Mouse (Mus musculus) T-helper 2 cell (primary cell): Measurements from ENCODE around the gene Chst11.
"Not testable (repeated sequence)": the region's sequence is repeated elsewhere in the genome, so short reads cannot be mapped to it uniquely, and the experiment has no call there.

Experiments used
- in situ Hi-C: fragments of 300-600 bp; cut with MboI, MseI; formaldehyde crosslinking; loops from one replicate; pipeline ENCODE4 v1.15.1; 2025; ENCODE audit warnings: high pct_unique_total_duplicates

Gene Chst11

DNA sequence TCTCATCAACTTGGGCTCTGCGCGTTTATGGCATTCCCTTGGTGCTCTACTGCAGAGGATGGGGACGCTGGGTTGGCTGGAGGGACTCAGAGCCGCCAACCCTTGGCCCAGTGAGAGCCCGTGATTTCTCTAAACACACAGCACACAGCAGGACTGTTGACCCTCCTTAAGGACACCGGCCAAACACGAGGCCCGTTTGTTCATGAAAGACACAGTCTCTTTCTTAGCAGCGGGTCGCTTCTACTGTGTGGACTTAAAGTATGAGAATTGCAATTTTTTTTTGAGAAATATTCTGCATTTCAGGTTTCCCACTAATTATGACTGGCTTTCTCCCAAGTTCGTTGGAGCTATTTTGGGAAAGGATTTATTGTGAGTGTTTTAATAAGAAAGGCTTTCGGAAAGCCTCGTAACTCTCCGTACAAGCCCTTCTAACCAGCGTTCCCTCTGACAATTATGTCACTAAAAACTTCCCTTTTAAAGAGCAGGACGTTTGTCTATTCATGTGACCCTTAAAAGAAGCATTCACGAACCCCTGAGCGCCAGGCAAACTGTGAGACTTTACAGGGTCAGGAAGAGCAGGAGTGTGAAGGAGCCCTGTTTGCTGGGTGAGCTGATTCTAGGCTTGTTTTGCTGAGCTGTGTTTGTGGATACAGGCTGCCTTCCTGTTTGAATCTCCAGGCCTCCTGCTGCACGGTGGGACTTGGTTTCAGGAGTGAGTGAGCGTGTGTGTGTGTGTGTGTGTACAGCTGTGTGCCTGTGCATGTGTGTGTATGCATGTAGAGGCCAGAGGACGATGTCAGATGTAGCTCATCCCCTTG lies 122.8 kb downstream of the Chst11 start:
- in situ Hi-C loops: no loop called here

DNA sequence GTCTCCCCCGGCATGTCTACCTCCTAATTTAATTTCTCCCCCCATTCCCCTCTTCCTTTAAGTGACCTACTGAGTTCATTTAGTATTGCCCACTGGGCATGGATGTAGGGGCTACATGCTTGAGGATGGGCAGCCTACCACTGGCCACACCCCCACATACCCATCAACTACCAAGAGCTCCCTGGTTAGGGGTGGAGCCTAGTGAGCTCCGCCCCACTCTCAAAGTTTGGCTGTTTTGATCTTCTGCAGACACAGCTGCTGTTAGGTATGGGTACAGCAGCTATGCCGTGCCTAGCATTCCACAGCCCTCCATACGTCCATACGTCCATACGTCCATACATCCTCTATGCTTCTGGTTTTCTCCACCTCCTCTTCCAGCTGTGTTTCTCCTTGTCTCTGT lies 123.6 kb downstream of the Chst11 start:
- in situ Hi-C loops: no loop called here

- in situ Hi-C loops: no loop called here
Observed at GRCm38 (mm10) chr10:83111046-83111445, 125.7 kb downstream of the Chst11 start.

GRCm38 (mm10) chr10:83112345-83112744 lies 127.0 kb downstream of the Chst11 start:
- in situ Hi-C loops: no loop called here

DNA sequence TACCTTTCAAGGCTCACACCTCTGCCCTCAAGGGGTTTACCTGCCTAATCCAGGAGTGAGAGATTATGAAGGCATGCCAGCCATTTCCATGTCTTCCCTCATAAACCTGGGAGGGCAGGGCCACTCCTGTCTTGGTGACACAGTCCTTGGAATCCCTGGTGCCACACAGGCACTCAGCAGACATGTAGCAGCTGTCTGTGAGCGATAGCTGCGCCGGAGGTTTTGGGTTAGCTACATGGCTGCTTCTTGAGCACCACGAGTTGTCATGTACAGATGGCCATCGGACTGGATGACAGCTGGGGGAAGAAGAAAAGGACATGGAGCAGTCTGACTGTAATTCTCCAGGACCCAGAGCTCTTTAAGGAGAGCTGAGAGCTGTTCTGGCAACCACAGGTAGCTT lies 129.3 kb downstream of the Chst11 start:
- in situ Hi-C loops: no loop called here

DNA sequence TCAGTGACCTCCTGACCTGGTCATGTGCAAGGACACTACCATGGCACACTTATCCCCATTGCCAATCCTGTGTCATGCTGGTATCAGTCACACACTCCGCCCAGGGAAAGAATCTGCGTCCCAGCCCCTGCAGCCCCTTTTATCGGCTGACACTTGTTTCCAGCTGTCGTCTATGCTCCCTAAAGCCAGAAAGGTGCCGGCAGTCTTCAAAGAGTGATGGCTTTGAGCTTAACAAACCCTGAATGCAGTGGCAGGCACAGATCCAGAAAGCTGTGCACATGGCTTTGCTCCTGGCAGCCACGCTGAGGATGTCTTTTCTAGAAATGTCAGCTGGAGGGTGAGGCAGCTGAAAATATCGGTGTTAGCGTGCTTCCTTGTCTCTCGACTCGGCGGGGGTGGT lies 131.6 kb downstream of the Chst11 start:
- in situ Hi-C loops: no loop called here

GRCm38 (mm10) chr10:83117851-83118250 lies 132.6 kb downstream of the Chst11 start:
- in situ Hi-C loops: no loop called here

GRCm38 (mm10) chr10:83118613-83119012 lies 133.3 kb downstream of the Chst11 start:
- in situ Hi-C loops: no loop called here

DNA sequence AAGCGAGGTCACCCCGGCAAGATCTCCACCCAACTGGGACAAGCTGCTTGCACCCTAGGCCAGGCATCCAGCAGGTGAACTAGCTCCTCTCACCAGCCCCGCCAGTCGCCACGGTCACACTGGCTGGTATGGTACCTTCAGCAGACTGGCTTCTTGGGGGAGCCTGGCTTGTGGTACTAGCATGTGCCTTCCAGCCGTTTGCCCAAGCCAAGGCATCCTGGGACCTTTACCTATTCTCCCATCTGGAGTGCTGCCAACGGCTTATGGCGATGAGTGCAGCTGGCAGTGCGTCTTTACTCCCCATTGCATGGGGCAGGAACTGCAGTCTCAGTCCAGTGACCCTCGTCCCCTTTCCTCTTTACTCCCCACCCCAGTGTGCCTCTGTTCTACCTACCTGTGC lies 133.7 kb downstream of the Chst11 start:
- in situ Hi-C loops: no loop called here

- in situ Hi-C loops: not testable (repeated sequence)
Observed at GRCm38 (mm10) chr10:83119461-83119860, 134.2 kb downstream of the Chst11 start.

DNA sequence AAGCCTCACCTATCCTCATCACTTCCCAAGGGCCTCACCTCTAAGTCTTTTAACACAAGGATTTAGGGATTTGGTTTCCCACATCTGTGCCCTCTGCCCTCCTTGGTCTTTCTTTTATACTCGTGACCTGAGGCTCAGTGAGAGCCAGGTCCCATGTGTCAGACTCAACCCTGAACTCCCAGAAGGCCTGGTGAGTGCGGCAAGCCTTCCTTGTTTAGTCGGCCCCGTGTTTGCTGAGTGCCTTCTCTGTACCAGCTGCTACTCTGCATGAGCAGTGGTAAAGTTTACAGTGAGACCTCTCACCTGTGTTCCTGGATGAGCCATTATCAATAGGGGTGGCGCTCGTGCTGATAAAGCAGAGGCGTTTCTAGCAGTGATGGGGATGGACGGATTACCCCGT lies 134.6 kb downstream of the Chst11 start:
- in situ Hi-C loops: no loop called here

- in situ Hi-C loops: no loop called here
Observed at GRCm38 (mm10) chr10:83120938-83121337, 135.6 kb downstream of the Chst11 start.

DNA sequence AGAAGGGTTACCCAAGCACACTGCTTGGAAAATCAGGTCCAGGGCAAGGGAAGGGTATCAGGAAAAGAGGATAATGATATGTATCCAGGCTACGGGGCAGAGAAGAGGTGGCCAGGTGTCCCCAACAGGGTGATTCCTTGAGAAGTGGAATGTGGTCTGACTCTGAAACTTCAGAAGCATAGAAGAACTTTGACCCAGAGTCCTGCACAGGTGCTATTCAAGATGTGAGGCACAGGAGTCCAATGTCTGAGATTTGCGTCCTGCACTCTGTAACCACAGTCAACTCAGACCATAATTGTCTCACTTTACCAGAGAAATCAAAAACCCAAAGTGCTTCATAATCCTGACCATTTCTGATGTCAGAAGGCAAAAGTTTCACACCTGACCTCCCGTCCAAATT lies 139.3 kb downstream of the Chst11 start:
- in situ Hi-C loops: no loop called here

- in situ Hi-C loops: no loop called here
Observed at GRCm38 (mm10) chr10:83126447-83126846, 141.1 kb downstream of the Chst11 start.

- in situ Hi-C loops: no loop called here
Observed at GRCm38 (mm10) chr10:83128435-83128834, 143.1 kb downstream of the Chst11 start.

DNA sequence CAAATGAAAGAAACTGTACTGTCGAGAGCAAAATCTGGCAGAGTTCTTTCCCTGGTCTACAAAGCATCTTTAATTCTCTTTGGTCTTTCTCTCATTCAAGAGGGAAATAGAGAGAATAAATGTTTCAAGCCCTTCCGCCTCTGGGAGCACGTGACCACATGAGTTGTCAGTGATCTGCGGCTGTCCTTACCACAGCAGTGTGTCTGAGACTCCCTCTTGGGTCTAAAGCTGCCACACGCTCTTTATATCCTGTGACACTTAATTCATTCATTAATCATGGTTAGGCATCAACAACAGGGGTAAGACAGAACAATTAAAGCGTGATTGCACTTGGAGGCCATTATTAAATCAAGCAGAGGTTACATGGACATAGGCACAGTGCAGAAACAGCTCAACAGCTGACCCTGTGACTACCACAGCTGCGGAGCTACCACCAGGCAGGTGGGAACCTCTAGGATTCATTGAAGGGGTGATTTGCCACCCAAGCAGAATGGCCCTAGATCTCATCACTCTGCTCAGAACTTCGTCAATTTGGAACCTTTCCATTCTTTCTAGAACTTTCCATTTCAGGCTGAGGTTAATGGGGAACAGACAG lies 144.4 kb downstream of the Chst11 start:
- in situ Hi-C loops: no loop called here

DNA sequence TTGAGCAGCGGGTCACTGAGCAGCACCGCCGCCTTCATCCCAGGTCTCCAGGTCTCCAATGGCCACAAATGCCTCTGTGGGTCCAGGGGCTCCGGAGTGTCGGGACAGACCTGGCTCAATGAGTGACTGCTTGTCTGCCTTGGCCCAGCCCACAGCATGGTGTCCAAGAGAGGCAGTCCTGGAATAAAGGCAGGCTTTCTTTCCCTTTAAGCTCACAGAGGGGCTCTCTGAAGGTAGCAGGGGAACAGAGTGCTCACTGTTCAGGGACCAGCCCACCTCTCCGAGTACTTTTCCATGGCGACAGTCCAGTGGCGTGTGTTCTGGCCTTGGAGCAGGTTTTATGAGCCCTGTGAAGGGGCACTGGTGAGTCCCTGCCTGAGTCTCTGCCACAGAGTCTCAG lies 145.3 kb downstream of the Chst11 start:
- in situ Hi-C loops: no loop called here

DNA sequence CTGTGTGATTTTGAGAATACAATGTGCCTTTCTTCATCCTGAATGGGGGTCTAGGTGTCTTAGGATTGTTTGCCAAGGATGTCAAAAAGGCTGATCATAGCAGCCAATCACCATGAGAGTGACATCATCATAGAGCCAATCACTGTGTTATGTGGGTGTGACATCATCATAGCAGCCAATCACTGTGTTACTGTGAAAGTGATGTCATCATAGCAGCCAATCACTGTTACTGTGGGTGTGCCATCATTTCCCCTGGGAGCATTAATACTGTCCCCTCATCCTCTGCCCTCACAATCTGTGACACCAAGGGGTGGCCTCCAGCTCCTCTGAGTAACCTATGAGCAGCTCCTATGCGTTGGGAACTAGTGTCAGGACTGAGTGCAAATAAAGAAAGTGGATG lies 146.6 kb downstream of the Chst11 start:
- in situ Hi-C loops: no loop called here

DNA sequence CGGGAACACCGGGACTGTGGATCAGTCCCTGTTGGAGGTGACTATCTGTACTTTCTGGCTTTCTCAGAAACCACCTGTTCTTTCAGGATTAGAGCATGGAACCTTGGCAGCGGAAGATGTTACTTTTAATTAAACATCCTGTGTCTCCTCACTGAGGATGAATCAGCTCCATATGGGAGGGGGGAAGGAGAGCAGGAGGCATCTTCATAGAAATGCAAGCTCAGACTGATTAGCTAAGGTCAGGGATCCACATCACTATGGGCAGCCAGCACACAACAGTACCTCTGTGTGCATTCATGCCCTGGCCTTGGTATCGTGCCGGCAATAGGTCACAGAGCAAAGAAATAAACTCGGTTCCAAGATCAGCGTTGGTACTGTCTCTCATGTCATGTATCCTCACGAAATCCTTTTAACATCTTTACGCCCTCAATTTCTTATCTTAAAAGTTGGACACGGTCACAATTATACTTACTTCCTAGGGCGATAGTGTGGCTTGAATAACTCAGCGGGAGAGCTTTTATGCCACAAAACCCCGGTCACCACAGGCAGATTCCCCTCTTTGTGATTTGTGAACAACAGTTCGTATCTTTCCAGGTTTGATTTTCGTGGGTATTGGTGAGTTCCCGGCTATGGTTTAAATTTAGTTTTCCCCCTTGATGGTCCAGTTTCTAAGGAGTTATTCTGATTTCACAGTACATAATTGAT lies 148.7 kb downstream of the Chst11 start:
- in situ Hi-C loops: no loop called here

GRCm38 (mm10) chr10:83134896-83135295 lies 149.6 kb downstream of the Chst11 start:
- in situ Hi-C loops: no loop called here

DNA sequence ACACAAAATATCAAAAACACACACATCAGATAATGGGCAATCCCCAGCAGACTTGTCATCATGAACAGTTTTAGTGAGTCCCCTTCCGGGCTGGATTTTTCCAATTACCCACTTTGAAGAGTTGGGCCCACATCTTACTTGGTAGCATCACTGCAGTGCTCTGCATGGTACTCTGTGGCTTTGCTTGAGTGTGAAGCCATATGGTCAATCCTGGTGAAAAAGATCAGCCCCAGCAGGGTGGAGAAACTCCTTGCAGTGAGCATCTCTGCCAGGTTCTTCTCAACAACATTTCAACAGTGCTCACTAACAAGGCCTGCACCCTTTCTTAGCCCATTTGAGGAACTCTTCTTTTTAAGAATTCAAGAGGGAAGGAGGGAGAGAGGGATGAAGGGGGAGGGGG lies 150.7 kb downstream of the Chst11 start:
- in situ Hi-C loops: no loop called here

- in situ Hi-C loops: no loop called here
Observed at GRCm38 (mm10) chr10:83137103-83137502, 151.8 kb downstream of the Chst11 start.

DNA sequence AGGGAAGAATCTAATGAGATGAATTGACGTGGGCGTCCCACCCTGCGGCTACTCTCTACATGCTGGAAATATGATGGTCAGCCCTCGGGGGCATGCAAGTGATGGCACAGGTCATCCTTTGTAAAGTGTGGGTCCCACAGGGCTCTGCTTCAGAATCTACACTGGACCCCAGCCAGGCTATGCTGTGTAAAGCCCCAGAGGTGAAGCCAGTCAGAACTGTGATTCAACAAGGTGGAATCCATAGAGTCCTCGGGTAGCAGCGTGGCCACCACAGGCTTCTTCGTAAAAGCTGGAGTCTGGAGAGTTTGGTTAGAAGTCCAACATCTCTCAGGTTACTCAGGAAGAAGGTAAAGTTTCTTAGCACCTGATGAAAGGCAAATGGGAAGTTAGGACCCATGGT lies 154.0 kb downstream of the Chst11 start:
- in situ Hi-C loops: no loop called here
